Mouse (Mus musculus) CH12.LX (cell line): ENCODE data around the gene Gm4969.

Experiments
- BHLHE40 ChIP-seq: IDR thresholded peaks from 2 replicates; pipeline ENCODE4 v1.6.1; 2011; ENCODE audit warnings: mild to moderate bottlenecking, low read depth, low read length, improper control_type of control experiment
- CHD1 ChIP-seq: IDR thresholded peaks from 2 replicates; pipeline ENCODE4 v1.6.1; 2012; ENCODE audit warnings: low read depth, low read length, improper control_type of control experiment, inconsistent platforms
- CHD2 ChIP-seq: IDR thresholded peaks from 2 replicates; pipeline ENCODE4 v1.6.1; 2011; ENCODE audit warnings: low read length, improper control_type of control experiment
- CTCF ChIP-seq, 2 experiments: IDR thresholded peaks in 1 of 2; conservative IDR thresholded peaks in 1 of 2; 2 replicates each; pipeline ENCODE4 v1.5.1; 2011 to 2012; ENCODE audit warnings: low read depth in 2 of 2, low read length in 2 of 2, improper control_type of control experiment in 1 of 2, inconsistent platforms in 1 of 2, mild to moderate bottlenecking in 1 of 2, moderate library complexity in 1 of 2
- EP300 ChIP-seq: IDR thresholded peaks from 2 replicates; pipeline ENCODE4 v1.6.1; 2011; ENCODE audit warnings: low read length, improper control_type of control experiment
- ETS1 ChIP-seq: conservative IDR thresholded peaks from 2 replicates; pipeline ENCODE4 v1.6.1; 2012; ENCODE audit warnings: low read depth, mild to moderate bottlenecking, inconsistent platforms, low read length, improper control_type of control experiment, moderate library complexity
- KAT2A ChIP-seq: IDR thresholded peaks from 2 replicates; pipeline ENCODE4 v1.6.1; 2012; ENCODE audit warnings: low read length, improper control_type of control experiment, inconsistent platforms; ENCODE audit not compliant: insufficient replicate concordance
- MEF2A ChIP-seq: IDR thresholded peaks from 2 replicates; pipeline ENCODE4 v1.6.1; 2014; ENCODE audit warnings: low read depth, mild to moderate bottlenecking, inconsistent platforms, low read length, improper control_type of control experiment, borderline replicate concordance
- MYC ChIP-seq: IDR thresholded peaks from 2 replicates; pipeline ENCODE4 v1.6.1; 2011; ENCODE audit warnings: low read depth, mild to moderate bottlenecking, improper control_type of control experiment, low read length
- POLR2A ChIP-seq: IDR thresholded peaks from 2 replicates; pipeline ENCODE4 v1.6.1; 2011; ENCODE audit warnings: low read depth, mild to moderate bottlenecking, improper control_type of control experiment, low read length
- ZKSCAN1 ChIP-seq: IDR thresholded peaks from 2 replicates; pipeline ENCODE4 v1.6.1; 2012; ENCODE audit warnings: low read depth, inconsistent platforms, low read length, improper control_type of control experiment, borderline replicate concordance
- ZMIZ1 ChIP-seq: IDR thresholded peaks from 2 replicates; pipeline ENCODE4 v1.6.1; 2012; ENCODE audit warnings: low read depth, mild to moderate bottlenecking, inconsistent platforms, low read length, improper control_type of control experiment

DNA sequence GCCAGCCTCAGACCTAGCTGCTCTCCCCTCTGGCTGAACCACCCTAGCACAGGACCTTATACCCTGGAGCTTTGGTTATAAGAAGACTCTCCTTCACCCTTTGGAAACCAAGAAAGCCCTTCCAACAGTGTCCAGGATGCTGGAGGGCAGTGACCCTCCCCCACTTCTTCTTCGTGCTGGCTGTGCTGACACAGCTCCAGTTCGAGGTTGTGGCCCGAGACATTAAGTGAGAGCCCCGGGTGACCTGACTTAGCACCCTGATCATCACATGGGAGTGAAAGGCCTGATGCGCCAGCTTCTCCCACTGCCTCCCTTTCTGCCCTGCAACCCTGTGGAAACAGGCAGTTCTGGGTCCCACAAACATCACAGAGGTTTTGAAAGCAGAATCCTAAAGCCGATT is 32.7 kb downstream of the Gm4969 start:
- TF ChIP-seq POLR2A = no peak
- TF ChIP-seq CTCF (conservative IDR thresholded peaks at IDR 0.05 in 1 of 2, IDR thresholded peaks at IDR 0.05 in 1 of 2; ENCODE audit: low read depth in 2 of 2, low read length in 2 of 2) = no peak
- TF ChIP-seq CHD1 = no peak
- no peak for TF ChIP-seq MEF2A
- TF ChIP-seq ETS1 = no peak
- TF ChIP-seq CHD2 = no peak
- TF ChIP-seq BHLHE40 = no peak
- no peak for TF ChIP-seq ZMIZ1
- no peak for TF ChIP-seq ZKSCAN1
- no peak for TF ChIP-seq MYC
- TF ChIP-seq EP300 = no peak
- TF ChIP-seq KAT2A = no peak
